Mouse (Mus musculus): ENCODE results near the gene Rab39. TPM values are rescaled to one million over a fixed set of nuclear protein-coding genes. Genes with fewer than 3 reads are reported as not detected.
A peak's percentile ranks its signal among the peaks of the same experiment; 100 is the strongest.

Gene Rab39
- 0.10 and 0.14 TPM in 2 replicates for polyA plus RNA-seq (2014; fragmentation: Nextera tagmentation; extraction: Ambion mirVana)

DNA sequence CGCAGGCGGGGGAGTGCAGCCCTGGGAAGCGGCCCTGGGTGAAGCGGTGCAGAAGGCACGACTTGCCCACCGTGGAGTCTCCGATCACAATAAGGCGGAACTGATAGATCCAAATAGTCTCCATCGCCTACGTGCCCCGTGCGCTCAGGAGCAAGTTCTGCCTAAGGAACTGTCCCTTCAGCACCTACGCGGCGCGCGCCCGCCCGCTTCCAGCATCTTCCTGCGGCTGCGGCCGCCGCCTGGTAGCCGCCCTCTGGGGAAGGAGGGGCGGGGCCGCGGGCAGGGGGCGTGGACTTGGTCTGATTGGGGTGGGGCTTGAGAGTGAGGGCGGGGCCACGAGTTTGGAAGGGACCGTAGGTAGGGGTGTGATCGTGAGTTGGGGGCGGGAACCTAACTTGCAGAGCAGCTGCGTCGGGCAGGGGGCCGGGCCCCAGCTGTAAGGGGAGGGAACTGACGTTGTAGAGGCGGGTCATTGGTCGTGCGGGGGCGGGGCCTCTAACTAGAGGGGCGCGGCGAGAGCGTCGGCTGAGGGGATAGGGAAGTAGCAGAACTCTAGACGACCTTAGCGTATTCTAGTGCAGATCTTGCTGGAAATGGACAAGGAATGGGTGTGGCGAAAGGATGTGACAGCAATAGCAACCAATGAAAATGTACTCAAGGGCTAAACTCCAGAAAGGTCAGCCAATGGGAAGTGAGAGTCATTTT, at the start of gene Rab39:
Gene Rab39, minus strand, starts transcription at position 241 of the 705 bp plus-strand sequence.
- Histone ChIP-seq H3K4me1 (ENCODE audit: control insufficient read depth, insufficient read depth, low read length) (peaks cover 4% of the 10 kb centered on the region; the same call in 1 of the 2 replicates), H3K9ac (ENCODE audit: low read depth, low read length) (0 out of 2 replicates have a peak within 1 kb of the TSS, but pooled peaks have one; percentile 28), H3K36me3 (ENCODE audit: control insufficient read depth, insufficient read depth, low read length) (no peaks in the 10 kb centered on the region), H3K4me2 (replicated peaks; ENCODE audit: low read depth, low read length) (peak within 1 kb of the TSS; percentile 88), H3K4me3 (ENCODE audit: low read length) (peak within 1 kb of the TSS; percentile 49), H3K9me3 (ENCODE audit: control insufficient read depth, low read length) (no peaks in the 10 kb centered on the region), H3K27ac (ENCODE audit: low read depth, low read length) (no peak within 1 kb of the TSS), H3K27me3 (ENCODE audit: control insufficient read depth, insufficient read depth, low read length) (peaks cover 4% of the 10 kb centered on the region)
- ATAC-seq (ENCODE audit: low FRiP score, low TSS enrichment): peak; percentile 96
- under 1% methylated on average over 49 of the region's 49 CpGs for WGBS

DNA sequence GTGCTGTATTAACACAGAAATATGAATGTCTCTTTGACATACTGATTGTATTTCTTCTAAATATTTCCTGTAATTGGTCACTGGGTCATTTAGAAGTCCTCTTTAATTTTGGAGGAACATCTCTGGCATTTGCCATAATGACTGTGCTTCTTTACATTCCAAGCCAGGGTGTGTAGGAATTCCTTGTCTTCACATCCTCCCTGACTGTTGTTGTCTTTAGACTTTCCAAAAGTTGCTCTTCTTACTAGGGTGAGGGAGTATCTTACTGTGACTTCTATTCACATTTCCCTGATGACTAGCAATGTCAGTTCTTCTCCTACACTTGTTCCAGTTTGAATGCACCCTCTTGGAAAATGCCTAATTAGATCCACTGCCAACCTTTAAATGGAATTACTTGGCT, 48.8 kb upstream of the Rab39 start:
- Histone ChIP-seq H3K9me3 (ENCODE audit: control insufficient read depth, low read length) (no peaks in the 10 kb centered on the region), H3K27ac (ENCODE audit: low read depth, low read length) (no peak overlapping the region), H3K27me3 (ENCODE audit: control insufficient read depth, insufficient read depth, low read length) (no peaks in the 10 kb centered on the region), H3K9ac (ENCODE audit: low read depth, low read length) (no peak overlapping the region), H3K4me2 (replicated peaks; ENCODE audit: low read depth, low read length) (no peak overlapping the region), H3K4me1 (ENCODE audit: control insufficient read depth, insufficient read depth, low read length) (no peaks in the 10 kb centered on the region), H3K36me3 (ENCODE audit: control insufficient read depth, insufficient read depth, low read length) (no peaks in the 10 kb centered on the region), H3K4me3 (ENCODE audit: low read length) (no peak overlapping the region)
- no peak for ATAC-seq (ENCODE audit: low FRiP score, low TSS enrichment)

DNA sequence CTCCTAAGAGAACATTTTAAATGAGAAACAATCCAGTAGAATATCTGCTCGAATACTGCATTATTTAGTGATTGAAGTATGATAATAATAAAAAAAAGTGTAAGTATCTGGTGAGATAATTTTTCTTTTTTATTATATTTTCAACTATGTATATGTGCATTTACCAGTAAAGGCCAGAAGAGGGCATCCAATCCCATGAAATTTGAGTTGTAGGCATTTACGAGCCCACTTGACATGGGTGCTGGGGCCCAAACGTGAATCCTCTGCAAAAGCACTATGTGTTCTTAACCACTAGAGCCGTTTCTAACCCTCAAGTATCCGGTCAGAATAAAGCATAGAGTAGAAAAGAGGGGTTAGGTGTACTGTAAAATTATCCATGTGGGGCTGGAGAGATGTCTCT, 44.9 kb upstream of the Rab39 start:
- H3K9me3 ChIP-seq (ENCODE audit: control insufficient read depth, low read length): no peaks in the 10 kb centered on the region
- WGBS: 43% methylated on average over 5 of the region's 5 CpGs

DNA sequence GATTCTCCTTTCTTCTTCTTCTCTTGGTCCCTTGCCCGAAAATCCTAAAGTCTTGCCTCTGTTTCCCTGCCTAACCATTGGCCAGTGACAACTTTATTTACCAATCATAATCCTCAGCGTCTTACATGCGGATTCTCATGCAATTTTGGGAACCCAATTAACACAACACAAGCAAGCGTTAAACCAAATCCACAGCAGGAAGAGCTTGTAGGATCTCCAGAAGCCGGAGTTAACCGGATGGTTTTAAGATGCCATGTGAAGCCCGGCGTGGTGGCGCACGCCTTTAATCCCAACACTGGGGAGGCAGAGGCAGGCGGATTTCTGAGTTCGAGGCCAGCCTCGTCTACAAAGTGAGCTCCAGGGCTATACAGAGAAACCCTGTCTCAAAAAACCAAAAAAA, 44.4 kb upstream of the Rab39 start:
- Histone ChIP-seq H3K9me3 (ENCODE audit: control insufficient read depth, low read length) (no peaks in the 10 kb centered on the region), H3K4me3 (ENCODE audit: low read length) (no peak overlapping the region), H3K4me2 (replicated peaks; ENCODE audit: low read depth, low read length) (no peak overlapping the region), H3K27me3 (ENCODE audit: control insufficient read depth, insufficient read depth, low read length) (no peaks in the 10 kb centered on the region), H3K9ac (ENCODE audit: low read depth, low read length) (no peak overlapping the region), H3K36me3 (ENCODE audit: control insufficient read depth, insufficient read depth, low read length) (no peaks in the 10 kb centered on the region), H3K4me1 (ENCODE audit: control insufficient read depth, insufficient read depth, low read length) (no peaks in the 10 kb centered on the region), H3K27ac (ENCODE audit: low read depth, low read length) (no peak overlapping the region)
- ATAC-seq (ENCODE audit: low FRiP score, low TSS enrichment): no peak
- 92% methylated on average over 13 of the region's 13 CpGs for WGBS

More for the DNA sequence above, 44.9 kb upstream of the Rab39 start:
- Histone ChIP-seq H3K27me3 (ENCODE audit: control insufficient read depth, insufficient read depth, low read length) (no peaks in the 10 kb centered on the region), H3K36me3 (ENCODE audit: control insufficient read depth, insufficient read depth, low read length) (no peaks in the 10 kb centered on the region), H3K4me3 (ENCODE audit: low read length) (no peak overlapping the region), H3K27ac (ENCODE audit: low read depth, low read length) (no peak overlapping the region), H3K4me1 (ENCODE audit: control insufficient read depth, insufficient read depth, low read length) (no peaks in the 10 kb centered on the region), H3K9ac (ENCODE audit: low read depth, low read length) (no peak overlapping the region), H3K4me2 (replicated peaks; ENCODE audit: low read depth, low read length) (no peak overlapping the region)
- no peak for ATAC-seq (ENCODE audit: low FRiP score, low TSS enrichment)

DNA sequence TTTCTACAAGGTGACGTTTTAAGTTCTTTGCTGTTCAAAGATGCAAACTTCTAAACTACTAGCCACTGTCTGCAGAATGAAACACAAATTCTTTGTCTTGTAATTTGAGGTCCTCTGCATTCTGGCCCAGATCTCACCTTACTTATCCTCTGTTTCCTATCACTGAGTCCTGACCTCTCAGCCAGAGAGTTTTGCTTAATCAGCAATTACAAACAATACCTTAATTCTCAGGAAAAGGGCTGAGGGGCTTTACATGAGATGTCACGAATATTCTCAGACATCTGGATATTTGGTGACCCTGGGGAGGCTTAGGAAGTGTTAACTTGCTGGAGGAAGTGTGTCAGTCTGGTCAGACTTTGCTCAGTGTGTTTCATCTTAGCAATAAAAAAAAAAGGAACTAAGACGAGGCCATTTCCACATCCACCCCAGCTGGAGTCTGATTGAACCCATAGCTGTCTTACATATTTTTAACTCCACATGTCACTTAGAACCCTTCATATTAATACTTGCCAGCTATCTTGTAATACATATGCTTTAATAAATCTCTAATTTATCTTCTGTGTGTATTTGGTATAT, 34.9 kb upstream of the Rab39 start:
- Histone ChIP-seq H3K4me1 (ENCODE audit: control insufficient read depth, insufficient read depth, low read length) (no peaks in the 10 kb centered on the region), H3K4me3 (ENCODE audit: low read length) (no peak overlapping the region), H3K4me2 (replicated peaks; ENCODE audit: low read depth, low read length) (no peak overlapping the region), H3K27me3 (ENCODE audit: control insufficient read depth, insufficient read depth, low read length) (no peaks in the 10 kb centered on the region), H3K9ac (ENCODE audit: low read depth, low read length) (no peak overlapping the region), H3K27ac (ENCODE audit: low read depth, low read length) (no peak overlapping the region), H3K9me3 (ENCODE audit: control insufficient read depth, low read length) (no peaks in the 10 kb centered on the region), H3K36me3 (ENCODE audit: control insufficient read depth, insufficient read depth, low read length) (no peaks in the 10 kb centered on the region)
- ATAC-seq (ENCODE audit: low FRiP score, low TSS enrichment): no peak
- 56% methylated on average over 3 of the region's 3 CpGs for WGBS

DNA sequence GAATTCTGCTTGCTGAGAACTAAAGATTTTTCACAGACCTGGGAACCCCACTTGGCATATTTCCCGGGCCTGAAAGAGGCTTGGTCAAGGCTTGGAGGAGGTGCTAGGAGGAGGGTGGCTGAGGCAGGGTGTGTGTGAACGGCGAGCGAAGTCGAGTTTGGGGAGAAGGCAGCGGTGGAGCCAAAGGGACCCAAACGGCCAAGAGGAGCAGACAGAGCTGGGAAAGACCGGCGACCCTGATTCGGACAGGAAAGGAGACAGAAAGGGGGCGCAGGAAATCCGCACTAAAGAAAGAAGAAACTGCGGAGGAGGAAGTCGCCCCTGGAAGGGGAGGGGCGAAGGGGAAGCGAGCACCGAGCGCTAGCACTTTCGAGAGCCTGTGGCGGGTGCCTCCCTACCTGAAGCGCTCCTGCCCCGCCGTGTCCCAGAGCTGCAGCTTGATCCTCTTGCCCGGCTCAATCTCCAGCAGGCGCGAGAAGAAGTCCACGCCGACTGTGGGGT, 491 bp downstream of the Rab39 start:
- Histone ChIP-seq H3K4me3 (ENCODE audit: low read length) (peak overlapping the region; percentile 49), H3K4me2 (replicated peaks; ENCODE audit: low read depth, low read length) (peak overlapping the region; percentile 88), H3K27ac (ENCODE audit: low read depth, low read length) (no peak overlapping the region), H3K27me3 (ENCODE audit: control insufficient read depth, insufficient read depth, low read length) (peaks cover 4% of the 10 kb centered on the region), H3K9ac (ENCODE audit: low read depth, low read length) (0 out of 2 replicates have a peak overlapping the region, but pooled peaks have one; percentile 28), H3K36me3 (ENCODE audit: control insufficient read depth, insufficient read depth, low read length) (no peaks in the 10 kb centered on the region), H3K4me1 (ENCODE audit: control insufficient read depth, insufficient read depth, low read length) (peaks cover 4% of the 10 kb centered on the region; the same call in 1 of the 2 replicates), H3K9me3 (ENCODE audit: control insufficient read depth, low read length) (no peaks in the 10 kb centered on the region)
- ATAC-seq (ENCODE audit: low FRiP score, low TSS enrichment): peak; percentile 11; the same call in 1 of the 2 replicates
- WGBS: under 1% methylated on average over 28 of the region's 28 CpGs

DNA sequence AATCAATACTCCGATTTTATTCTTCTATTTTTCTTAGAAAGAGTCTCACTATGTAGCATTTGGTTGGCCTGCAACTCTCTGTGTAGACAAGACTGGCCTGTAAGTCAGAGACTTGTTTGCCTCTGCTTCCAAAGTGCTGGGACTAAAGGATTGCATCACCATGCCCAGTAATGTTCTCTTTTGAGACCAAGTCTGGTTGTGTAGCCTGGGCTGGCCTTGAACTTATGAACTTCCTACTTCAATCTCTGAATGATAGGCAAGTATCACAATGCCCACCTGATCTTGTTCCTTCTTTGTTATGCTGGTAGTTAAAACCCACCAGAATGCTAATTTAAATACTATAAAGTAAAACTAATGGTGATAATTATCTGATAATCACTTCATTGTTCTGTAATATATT, 3.0 kb downstream of the Rab39 start:
- 97% methylated on average over 1 of the region's 1 CpGs for WGBS
- peaks cover 4% of the 10 kb centered on the region; the same call in 1 of the 2 replicates for H3K4me1 ChIP-seq (ENCODE audit: control insufficient read depth, insufficient read depth, low read length)
- peaks cover 4% of the 10 kb centered on the region for H3K27me3 ChIP-seq (ENCODE audit: control insufficient read depth, insufficient read depth, low read length)
- H3K4me3 ChIP-seq (ENCODE audit: low read length): no peak overlapping the region
- no peak overlapping the region for H3K9ac ChIP-seq (ENCODE audit: low read depth, low read length)
- no peaks in the 10 kb centered on the region for H3K9me3 ChIP-seq (ENCODE audit: control insufficient read depth, low read length)
- no peak overlapping the region for H3K4me2 ChIP-seq (replicated peaks; ENCODE audit: low read depth, low read length)
- H3K27ac ChIP-seq (ENCODE audit: low read depth, low read length): no peak overlapping the region
- no peak for ATAC-seq (ENCODE audit: low FRiP score, low TSS enrichment)
- no peaks in the 10 kb centered on the region for H3K36me3 ChIP-seq (ENCODE audit: control insufficient read depth, insufficient read depth, low read length)

DNA sequence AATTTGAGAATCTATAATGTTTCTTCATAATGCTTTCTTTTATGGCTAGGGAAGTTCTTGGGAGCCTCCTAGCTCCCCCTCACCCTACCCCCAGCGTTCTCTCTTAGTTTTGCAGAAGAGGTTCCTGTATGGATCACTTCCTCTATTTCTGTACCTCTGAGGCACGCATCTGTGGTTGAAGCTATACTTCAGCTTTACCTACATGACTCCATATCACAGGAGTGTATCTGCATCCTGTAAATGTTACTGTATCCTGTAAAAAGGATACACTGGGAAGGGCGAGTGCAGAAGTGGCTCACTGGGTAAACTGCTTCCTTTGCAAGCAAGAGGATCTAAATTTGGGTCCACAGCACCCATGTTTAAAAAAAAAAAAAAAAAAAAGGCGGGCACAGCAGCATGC, 5.5 kb downstream of the Rab39 start:
- no peak overlapping the region for H3K4me3 ChIP-seq (ENCODE audit: low read length)
- no peak overlapping the region for H3K4me2 ChIP-seq (replicated peaks; ENCODE audit: low read depth, low read length)
- ATAC-seq (ENCODE audit: low FRiP score, low TSS enrichment): no peak
- H3K9ac ChIP-seq (ENCODE audit: low read depth, low read length): no peak overlapping the region
- H3K36me3 ChIP-seq (ENCODE audit: control insufficient read depth, insufficient read depth, low read length): no peaks in the 10 kb centered on the region
- 63% methylated on average over 4 of the region's 4 CpGs for WGBS
- no peaks in the 10 kb centered on the region for H3K27me3 ChIP-seq (ENCODE audit: control insufficient read depth, insufficient read depth, low read length)
- H3K27ac ChIP-seq (ENCODE audit: low read depth, low read length): no peak overlapping the region
- H3K4me1 ChIP-seq (ENCODE audit: control insufficient read depth, insufficient read depth, low read length): peaks cover 4% of the 10 kb centered on the region; the same call in 1 of the 2 replicates
- no peaks in the 10 kb centered on the region for H3K9me3 ChIP-seq (ENCODE audit: control insufficient read depth, low read length)

DNA sequence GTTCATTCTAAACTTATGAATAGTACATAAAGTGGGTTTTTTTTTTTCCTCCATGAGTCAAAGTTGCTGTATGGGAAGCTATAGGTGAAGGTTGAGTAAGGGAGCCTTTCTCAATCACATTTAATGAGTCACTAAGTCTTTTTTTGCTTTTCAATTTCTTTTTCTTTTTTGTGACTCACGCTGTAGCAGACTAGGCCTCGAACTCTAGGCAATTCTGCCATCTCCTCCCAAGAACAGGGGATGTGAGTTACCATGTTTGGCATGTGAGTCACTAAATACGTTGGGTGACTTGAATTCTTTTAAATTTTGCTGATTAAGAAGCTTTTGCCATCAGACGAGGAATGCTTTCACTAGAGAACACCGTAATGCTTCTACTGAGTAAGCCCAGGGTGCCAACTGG, 10.2 kb downstream of the Rab39 start:
- no peak overlapping the region for H3K9ac ChIP-seq (ENCODE audit: low read depth, low read length)
- no peak for ATAC-seq (ENCODE audit: low FRiP score, low TSS enrichment)
- H3K4me3 ChIP-seq (ENCODE audit: low read length): no peak overlapping the region
- no peaks in the 10 kb centered on the region for H3K36me3 ChIP-seq (ENCODE audit: control insufficient read depth, insufficient read depth, low read length)
- 88% methylated on average over 5 of the region's 5 CpGs for WGBS
- no peaks in the 10 kb centered on the region for H3K4me1 ChIP-seq (ENCODE audit: control insufficient read depth, insufficient read depth, low read length)
- no peak overlapping the region for H3K27ac ChIP-seq (ENCODE audit: low read depth, low read length)
- no peaks in the 10 kb centered on the region for H3K9me3 ChIP-seq (ENCODE audit: control insufficient read depth, low read length)
- no peaks in the 10 kb centered on the region for H3K27me3 ChIP-seq (ENCODE audit: control insufficient read depth, insufficient read depth, low read length)
- H3K4me2 ChIP-seq (replicated peaks; ENCODE audit: low read depth, low read length): no peak overlapping the region
